Mouse (Mus musculus) urinary bladder, postnatal 14 days (tissue): ENCODE results near the gene Pts.

ENCODE experiments used
- DNase-seq: peaks from one replicate; pipeline ENCODE4 v3.0.0; 2021; ENCODE audit warnings: low spot score

Gene Pts

DNA sequence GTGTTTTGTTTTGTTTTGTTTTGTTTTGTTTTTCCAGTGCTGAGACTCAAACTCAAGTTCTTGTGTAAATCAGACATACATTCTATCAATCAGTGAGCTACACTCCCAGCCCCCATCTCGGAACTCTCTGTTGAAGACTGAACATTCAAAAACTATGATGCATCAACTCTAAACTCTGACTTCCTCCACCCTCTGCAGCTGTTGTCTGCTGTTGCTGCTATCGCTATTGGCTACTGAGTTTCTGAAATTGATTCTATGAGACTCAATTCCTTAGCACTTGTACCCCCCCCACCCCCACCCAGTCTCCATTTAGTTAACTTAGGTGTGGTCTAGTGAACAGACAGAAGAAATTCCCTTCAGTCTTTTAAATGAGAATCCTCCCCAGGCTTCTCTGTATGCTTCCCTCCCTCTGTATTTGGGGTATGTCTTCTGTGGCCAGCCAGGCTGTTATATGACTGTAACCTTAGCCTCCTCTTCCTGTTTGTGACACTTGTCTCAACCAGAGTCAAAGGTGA lies 36.9 kb downstream of the Pts start:
- no peak for DNase-seq

DNA sequence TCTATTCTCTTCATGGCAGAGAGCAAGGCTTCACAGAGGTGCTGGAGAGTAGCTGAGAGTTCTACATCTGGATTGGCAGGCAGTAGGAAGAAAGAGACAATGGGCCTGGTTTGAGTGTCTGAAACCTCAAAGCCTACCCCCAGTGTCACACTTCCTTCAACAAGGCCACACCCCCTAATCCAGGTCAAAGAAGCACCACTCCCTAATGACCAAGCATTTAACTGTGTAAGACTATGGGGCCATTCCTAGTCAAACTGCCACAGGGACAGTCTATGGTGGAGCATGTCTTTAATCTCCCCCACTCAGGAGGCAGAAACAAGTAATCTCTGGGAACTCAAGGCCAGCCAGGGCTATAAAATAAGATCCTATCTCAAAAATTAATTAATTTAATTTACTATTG lies 37.7 kb downstream of the Pts start:
- no peak for DNase-seq

DNA sequence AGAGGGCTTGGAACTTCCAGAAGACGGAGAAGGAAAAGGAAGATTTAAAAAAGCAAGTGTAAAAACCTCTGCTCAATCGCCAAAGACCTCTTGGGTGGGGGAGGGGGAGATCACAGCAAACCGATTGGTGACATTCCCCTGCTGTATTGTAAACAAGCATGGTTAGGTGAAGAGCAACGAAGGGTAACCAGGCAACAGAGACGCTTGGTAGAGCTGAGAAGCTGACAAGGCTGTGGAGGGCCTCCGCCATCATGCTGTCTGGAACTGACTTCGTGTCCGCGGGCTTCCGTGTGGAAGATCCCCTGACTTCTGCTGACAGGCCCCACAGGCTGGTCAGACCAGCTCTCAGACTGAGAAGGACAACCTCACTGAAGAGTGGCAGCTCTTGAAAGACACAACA lies 43.0 kb downstream of the Pts start:
- no peak for DNase-seq

DNA sequence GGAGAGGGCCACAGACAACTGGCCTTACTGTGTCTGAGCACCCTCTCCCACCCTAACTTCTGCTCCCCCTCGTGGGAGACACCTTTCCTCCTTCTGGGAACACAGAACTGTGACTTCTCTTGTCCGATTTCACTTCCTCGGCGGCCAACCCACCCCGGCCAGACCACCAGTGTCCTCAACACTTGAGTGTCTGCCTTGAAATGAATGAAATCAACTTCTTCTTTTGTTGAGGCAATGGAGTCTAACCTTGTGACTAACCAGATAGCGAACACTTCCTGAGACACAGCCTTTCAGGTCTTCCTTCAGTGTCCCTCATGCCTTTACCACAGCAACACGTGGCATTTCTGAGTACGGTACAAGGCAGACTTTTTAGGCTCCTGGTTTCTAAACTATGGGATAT lies 45.8 kb downstream of the Pts start:
- DNase-seq = no peak

DNA sequence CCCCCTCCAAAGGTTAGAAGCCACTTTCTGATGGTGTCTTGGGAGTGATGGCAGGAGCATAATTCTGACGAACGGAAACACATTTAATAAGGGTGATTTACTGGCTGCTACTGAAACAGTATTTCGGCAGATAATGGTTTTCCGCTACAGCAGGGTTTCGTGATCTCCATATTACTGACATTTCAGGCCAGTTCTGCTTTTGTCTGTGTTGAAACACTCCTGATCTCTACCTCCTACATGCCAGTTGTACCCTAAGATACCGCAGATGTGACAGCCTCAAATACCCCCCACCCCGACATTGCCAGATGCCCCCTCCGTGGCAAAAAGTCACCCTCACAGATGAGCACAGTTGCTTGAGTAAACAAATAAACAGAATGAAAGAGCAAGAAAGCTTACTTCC lies 49.0 kb downstream of the Pts start:
- no peak for DNase-seq

DNA sequence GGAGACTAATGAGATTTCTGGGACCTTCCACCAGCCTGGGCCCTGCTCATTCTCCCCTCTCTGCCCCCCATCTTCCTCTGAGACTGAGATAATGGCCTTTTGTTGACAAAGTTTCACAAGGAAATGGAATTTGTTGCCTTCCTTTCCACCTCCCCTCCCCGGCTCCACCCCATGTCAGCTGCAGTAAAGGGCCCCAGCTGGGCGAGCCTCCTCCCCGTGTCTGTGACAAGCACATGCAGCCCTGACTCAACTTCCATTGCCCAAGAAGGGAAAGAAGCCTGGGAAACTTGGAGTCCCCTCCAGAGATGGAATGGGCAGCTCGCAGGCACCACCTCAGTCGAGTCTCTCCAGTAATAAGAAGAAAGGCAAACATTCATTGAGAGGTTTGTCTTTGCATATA lies 49.7 kb downstream of the Pts start:
- DNase-seq = peak; percentile 70

DNA sequence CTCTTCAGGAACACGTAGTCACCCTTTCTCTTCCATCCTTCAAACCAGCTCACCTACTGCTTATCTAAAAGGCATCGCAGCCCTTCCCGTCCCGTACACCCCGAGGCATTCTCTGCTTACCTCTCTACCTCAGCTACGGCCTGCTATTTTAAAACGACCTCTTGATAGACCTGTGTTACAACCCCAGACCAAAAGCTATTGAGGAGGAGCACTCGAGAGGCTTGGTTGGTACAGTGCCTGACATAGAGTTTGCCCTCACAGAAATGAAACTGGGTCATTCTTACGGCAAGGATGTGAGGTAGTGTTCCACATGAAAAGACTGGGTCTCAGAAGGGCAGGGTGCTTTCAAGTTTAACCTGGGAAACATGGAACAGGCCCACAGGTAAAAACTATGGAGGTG lies 51.3 kb downstream of the Pts start:
- DNase-seq = no peak

DNA sequence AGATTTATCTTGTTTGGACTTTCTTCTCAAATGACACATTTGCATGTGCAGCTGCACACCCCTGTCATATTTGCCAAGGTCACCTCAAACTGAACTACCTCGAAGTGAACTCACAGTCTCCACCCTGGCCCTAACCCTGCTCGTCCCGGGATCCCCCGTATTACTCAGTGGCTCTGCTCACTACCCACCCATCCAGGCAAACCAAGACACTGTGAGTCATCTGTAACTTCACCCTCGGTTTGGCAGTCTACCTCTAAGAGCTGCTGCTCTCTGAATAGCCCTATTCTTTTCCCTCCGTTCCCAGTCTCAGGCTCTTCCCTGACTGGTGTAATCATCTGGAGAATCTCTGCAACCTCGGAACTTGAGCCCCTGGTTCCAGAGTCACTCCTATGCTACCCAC lies 51.9 kb downstream of the Pts start:
- DNase-seq = no peak

DNA sequence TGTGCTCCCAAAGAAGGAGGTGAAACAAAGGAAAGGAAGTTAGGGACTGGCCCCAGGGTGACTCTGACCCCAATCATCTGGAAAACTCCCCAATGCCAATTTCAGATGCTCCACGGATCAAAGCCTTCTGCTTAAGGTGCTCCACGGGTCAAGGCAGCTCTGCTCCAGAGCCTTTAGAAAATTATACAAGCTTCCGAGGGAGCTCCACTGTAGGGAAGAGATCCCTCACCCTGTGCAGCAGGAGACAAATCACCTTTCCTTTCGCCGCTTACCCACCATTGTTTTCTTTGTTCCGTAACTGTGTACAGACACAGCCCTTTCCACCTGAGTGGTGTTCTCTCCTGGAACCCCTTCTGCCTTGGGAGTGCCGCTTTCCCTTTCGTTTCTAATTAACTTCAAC lies 52.8 kb downstream of the Pts start:
- no peak for DNase-seq

DNA sequence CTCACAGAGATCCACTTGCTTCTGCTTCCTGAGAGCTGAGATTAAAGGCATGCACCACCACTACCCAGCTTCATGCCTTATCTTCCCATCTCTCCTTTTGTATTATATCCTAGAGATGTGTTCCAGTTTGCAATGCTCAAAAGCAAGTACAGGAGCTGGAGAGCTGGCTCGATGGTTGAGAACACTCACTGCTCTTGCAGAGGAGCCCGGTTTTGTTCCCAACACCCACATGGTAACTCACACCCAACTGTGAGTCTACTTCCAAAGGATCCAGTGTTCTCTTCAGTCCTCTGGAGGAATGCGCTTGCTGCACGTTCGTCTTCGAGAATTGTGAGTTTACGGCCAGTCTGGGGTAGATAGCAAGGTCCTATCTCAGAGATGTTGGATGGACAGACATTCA lies 53.2 kb downstream of the Pts start:
- DNase-seq = no peak
